Mouse (Mus musculus): ENCODE data around the gene Scap.

- TF ChIP-seq POLR2A (IDR thresholded peaks at IDR 0.05; ENCODE audit: insufficient read length, low read depth) = no peak
- no peak for TF ChIP-seq E2F4 (IDR thresholded peaks at IDR 0.05; ENCODE audit: insufficient read depth)
- no peak for TF ChIP-seq USF1 (IDR thresholded peaks at IDR 0.05; ENCODE audit: low read depth)
Measured at GRCm38 (mm10) chr9:110324181-110324580, 8.9 kb upstream of the Scap start.
